Mouse (Mus musculus) hindbrain, embryonic 14.5 days (tissue): Measurements from ENCODE around the gene Hephl1. TPM values are rescaled to one million over a fixed set of nuclear protein-coding genes. Genes with fewer than 3 reads are reported as not detected.
"Not testable (repeated sequence)": the region's sequence is repeated elsewhere in the genome, so short reads cannot be mapped to it uniquely, and the experiment has no call there.

Experiments
- ATAC-seq: fragments of 200-750 bp; cut with Nextera tagmentation; 2 replicates; pipeline ENCODE4 v1.8.0; 2017; ENCODE audit warnings: moderate number of reproducible peaks, mild to moderate bottlenecking, moderate TSS enrichment, moderate library complexity; ENCODE audit not compliant: low FRiP score
- DNase-seq: peaks from one replicate; pipeline ENCODE4 v3.0.0-alpha.2; 2015; ENCODE audit warnings: low spot score
- H3K27ac ChIP-seq: fragments of 300-500 bp; sonication (generic); 2 replicates; pipeline ENCODE4 v1.5.1; 2014; ENCODE audit warnings: mild to moderate bottlenecking, moderate library complexity
- H3K27me3 ChIP-seq: fragments of 300-500 bp; sonication (generic); 2 replicates; pipeline ENCODE4 v1.6.1; 2014; ENCODE audit warnings: mild to moderate bottlenecking, low read length, mixed read lengths; ENCODE audit not compliant: control insufficient read depth, insufficient read depth
- H3K36me3 ChIP-seq: fragments of 300-500 bp; sonication (generic); replicated peaks from 2 replicates; pipeline ENCODE4 v1.6.1; 2014; ENCODE audit not compliant: control insufficient read depth, insufficient read depth
- H3K4me1 ChIP-seq: fragments of 300-500 bp; sonication (generic); replicated peaks from 2 replicates; pipeline ENCODE4 v1.6.1; 2014; ENCODE audit warnings: antibody characterized with exemption, low read length, mixed read lengths; ENCODE audit not compliant: control insufficient read depth, insufficient read depth
- H3K4me2 ChIP-seq: fragments of 300-500 bp; sonication (generic); replicated peaks from 2 replicates; pipeline ENCODE4 v1.6.1; 2014; ENCODE audit warnings: mild to moderate bottlenecking, moderate library complexity
- H3K4me3 ChIP-seq: fragments of 300-500 bp; sonication (generic); replicated peaks from 2 replicates; pipeline ENCODE4 v1.5.1; 2014; ENCODE audit warnings: mild to moderate bottlenecking, low read length
- H3K9ac ChIP-seq: fragments of 300-500 bp; sonication (generic); 2 replicates; pipeline ENCODE4 v1.6.1; 2014
- H3K9me3 ChIP-seq: fragments of 300-500 bp; sonication (generic); 2 replicates; pipeline ENCODE4 v1.6.1; 2016; ENCODE audit warnings: low read length; ENCODE audit not compliant: control insufficient read depth
- WGBS: fragments of 180-500 bp; shearing (Covaris S2); extraction: QIAGEN DNeasy Blood & Tissue Kit; methylation state at CpG from one replicate; pipeline ENCODE4 v1.1.7; 2014; 5-methylcytosine and 5-hydroxymethylcytosine counted together
- polyA plus RNA-seq: library from polyadenylated mRNA; unstranded; fragments of >200 nt; fragmentation: Nextera tagmentation; extraction: Ambion mirVana; gene quantifications from 2 replicates; pipeline ENCODE4 v1.2.1, GENCODE M21; 2014

Hephl1 gene
- polyA plus RNA-seq, 1 experiment from 2014 or later: not detected

- no peaks in the 10 kb centered on the region for H3K9me3 ChIP-seq
- WGBS: 54% methylated on average over 9 of the region's 9 CpGs
- no peak for ATAC-seq
- H3K4me2 ChIP-seq: no peak overlapping the region
- no peaks in the 10 kb centered on the region for H3K36me3 ChIP-seq
- H3K9ac ChIP-seq: no peak overlapping the region
- H3K27me3 ChIP-seq: no peaks in the 10 kb centered on the region
- no peak overlapping the region for H3K4me3 ChIP-seq
- H3K27ac ChIP-seq: no peak overlapping the region
- no peak for DNase-seq
- no peaks in the 10 kb centered on the region for H3K4me1 ChIP-seq
Measured at GRCm38 (mm10) chr9:15108101-15108500, 3.8 kb downstream of the Hephl1 start.

DNA sequence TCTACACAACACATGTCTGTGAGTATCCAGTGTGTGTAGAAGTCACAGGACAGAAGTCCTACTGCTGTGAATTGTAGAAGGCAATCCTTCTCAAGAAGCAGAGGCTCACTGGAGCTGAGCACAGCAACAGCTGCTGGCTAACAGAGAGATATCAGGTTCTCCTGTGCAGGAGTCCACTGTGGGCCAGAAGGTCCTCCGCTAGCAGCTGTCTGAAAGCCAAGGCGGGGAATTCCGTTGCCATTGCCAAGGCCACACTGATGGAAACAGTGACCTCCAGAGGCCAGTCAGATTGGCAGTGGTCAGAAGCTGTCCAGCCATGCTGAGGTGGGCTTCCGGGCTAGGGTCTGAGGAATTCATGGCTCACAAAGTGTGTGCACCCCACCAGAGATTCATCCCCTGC is 6.8 kb downstream of the Hephl1 start:
- no peaks in the 10 kb centered on the region for H3K36me3 ChIP-seq
- H3K4me3 ChIP-seq: no peak overlapping the region
- H3K9ac ChIP-seq: no peak overlapping the region
- no peak overlapping the region for H3K27ac ChIP-seq
- no peaks in the 10 kb centered on the region for H3K4me1 ChIP-seq
- WGBS: 69% methylated on average over 4 of the region's 4 CpGs
- H3K4me2 ChIP-seq: no peak overlapping the region
- no peak for ATAC-seq
- H3K27me3 ChIP-seq: no peaks in the 10 kb centered on the region
- H3K9me3 ChIP-seq: no peaks in the 10 kb centered on the region
- DNase-seq: no peak

- 61% methylated on average over 11 of the region's 11 CpGs for WGBS
- Histone ChIP-seq H3K4me3 (no peak overlapping the region), H3K4me2 (no peak overlapping the region), H3K27ac (no peak overlapping the region), H3K9ac (no peak overlapping the region), H3K9me3 (no peaks in the 10 kb centered on the region), H3K4me1 (no peaks in the 10 kb centered on the region), H3K27me3 (no peaks in the 10 kb centered on the region), H3K36me3 (no peaks in the 10 kb centered on the region)
- ATAC-seq: no peak
- no peak for DNase-seq
Measured at GRCm38 (mm10) chr9:15103579-15104300, 8.2 kb downstream of the Hephl1 start.

- no peaks in the 10 kb centered on the region for H3K36me3 ChIP-seq
- no peak overlapping the region for H3K27ac ChIP-seq
- no peak overlapping the region for H3K4me2 ChIP-seq
- ATAC-seq (no peak), DNase-seq (no peak)
- H3K4me3 ChIP-seq: no peak overlapping the region
- H3K9ac ChIP-seq: no peak overlapping the region
- H3K4me1 ChIP-seq: no peaks in the 10 kb centered on the region
- 86% methylated on average over 7 of the region's 7 CpGs for WGBS
- H3K27me3 ChIP-seq: no peaks in the 10 kb centered on the region
- no peaks in the 10 kb centered on the region for H3K9me3 ChIP-seq
Measured at GRCm38 (mm10) chr9:15101531-15102161, 10.3 kb downstream of the Hephl1 start.

GRCm38 (mm10) chr9:15098421-15098820 is 13.5 kb downstream of the Hephl1 start:
- H3K27ac ChIP-seq, H3K9me3 ChIP-seq, H3K4me1 ChIP-seq, DNase-seq, H3K27me3 ChIP-seq, H3K4me2 ChIP-seq, H3K36me3 ChIP-seq, H3K4me3 ChIP-seq, ATAC-seq, H3K9ac ChIP-seq: not testable (repeated sequence)
- WGBS: 92% methylated on average over 6 of the region's 7 CpGs

DNA sequence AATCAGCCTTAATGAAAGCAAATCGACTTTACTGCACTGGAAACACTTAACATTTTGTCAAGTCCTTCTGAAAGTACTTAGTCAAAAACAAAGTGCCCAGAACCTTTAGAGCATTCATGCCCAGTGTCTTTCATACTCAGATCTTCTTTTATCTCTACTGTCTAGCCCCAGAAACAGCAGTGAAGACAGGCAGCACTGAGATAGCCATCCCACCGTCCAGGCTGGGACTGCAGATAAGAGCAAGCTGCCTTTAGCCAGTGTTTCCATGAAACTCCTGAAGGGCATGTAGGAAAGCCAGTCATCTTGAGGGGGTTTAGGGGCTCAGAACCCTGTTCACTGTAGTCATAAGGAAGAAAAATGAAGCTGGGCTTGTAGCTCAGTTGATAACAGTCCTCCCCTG is 14.7 kb downstream of the Hephl1 start:
- DNase-seq: no peak
- 87% methylated on average over 2 of the region's 2 CpGs for WGBS
- H3K9me3 ChIP-seq: no peaks in the 10 kb centered on the region
- no peaks in the 10 kb centered on the region for H3K27me3 ChIP-seq
- no peak overlapping the region for H3K9ac ChIP-seq
- no peaks in the 10 kb centered on the region for H3K4me1 ChIP-seq
- H3K27ac ChIP-seq: no peak overlapping the region
- no peak overlapping the region for H3K4me3 ChIP-seq
- H3K36me3 ChIP-seq: no peaks in the 10 kb centered on the region
- no peak overlapping the region for H3K4me2 ChIP-seq
- no peak for ATAC-seq

DNA sequence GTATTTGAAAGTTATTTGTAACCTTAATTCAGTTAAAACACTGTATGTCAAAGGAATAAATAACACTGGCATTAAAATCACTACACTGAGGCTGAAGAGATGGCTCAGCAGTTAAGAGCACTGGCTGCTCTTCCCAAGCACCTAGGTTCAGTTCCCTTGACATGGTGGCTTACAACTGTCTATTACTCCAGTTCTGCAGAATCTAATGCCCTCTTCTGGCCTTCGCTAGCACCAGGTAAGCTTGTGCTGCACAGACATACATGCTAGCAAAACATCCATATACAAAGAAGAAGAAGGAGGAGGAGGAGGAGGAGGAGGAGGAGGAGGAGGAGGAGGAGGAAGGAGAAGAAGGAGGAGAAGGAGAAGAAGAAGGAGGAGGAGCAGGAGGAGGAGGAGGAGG is 15.7 kb downstream of the Hephl1 start:
- DNase-seq (no peak), ATAC-seq (no peak)
- H3K4me1 ChIP-seq: no peaks in the 10 kb centered on the region
- WGBS: 71% methylated on average over 1 of the region's 1 CpGs
- no peaks in the 10 kb centered on the region for H3K36me3 ChIP-seq
- H3K9me3 ChIP-seq: no peaks in the 10 kb centered on the region
- H3K4me3 ChIP-seq: no peak overlapping the region
- H3K27ac ChIP-seq: no peak overlapping the region
- no peak overlapping the region for H3K4me2 ChIP-seq
- no peak overlapping the region for H3K9ac ChIP-seq
- H3K27me3 ChIP-seq: no peaks in the 10 kb centered on the region

DNA sequence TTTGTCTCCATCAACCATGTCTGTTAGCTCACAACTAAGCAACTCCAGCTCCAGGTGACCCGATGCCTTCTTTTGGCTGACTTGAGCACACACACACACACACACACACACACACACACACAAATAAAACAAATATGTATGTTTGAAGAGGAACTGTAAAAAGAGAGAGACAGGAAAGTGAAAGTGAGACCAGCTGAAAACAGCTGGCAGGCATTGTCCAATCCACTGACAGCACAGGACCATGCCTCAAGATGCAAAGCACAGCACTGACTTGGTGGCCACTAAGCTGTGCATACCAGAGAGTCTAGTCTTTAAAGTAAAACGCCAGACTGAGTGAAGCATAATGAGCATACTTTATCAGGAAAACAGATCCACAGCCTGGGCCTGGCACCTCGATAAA is 16.7 kb downstream of the Hephl1 start:
- no peak overlapping the region for H3K4me3 ChIP-seq
- H3K36me3 ChIP-seq: no peaks in the 10 kb centered on the region
- H3K9me3 ChIP-seq: no peaks in the 10 kb centered on the region
- DNase-seq (no peak), ATAC-seq (no peak)
- H3K27ac ChIP-seq: no peak overlapping the region
- WGBS: 81% methylated on average over 3 of the region's 3 CpGs
- no peak overlapping the region for H3K4me2 ChIP-seq
- no peak overlapping the region for H3K9ac ChIP-seq
- no peaks in the 10 kb centered on the region for H3K4me1 ChIP-seq
- no peaks in the 10 kb centered on the region for H3K27me3 ChIP-seq

GRCm38 (mm10) chr9:15068686-15069295 is 43.1 kb downstream of the Hephl1 start:
- Histone ChIP-seq H3K9me3 (no peaks in the 10 kb centered on the region), H3K27ac (no peak overlapping the region), H3K4me3 (no peak overlapping the region), H3K36me3 (no peaks in the 10 kb centered on the region), H3K4me1 (no peaks in the 10 kb centered on the region), H3K4me2 (no peak overlapping the region), H3K27me3 (no peaks in the 10 kb centered on the region), H3K9ac (no peak overlapping the region)
- no peak for DNase-seq
- WGBS: 84% methylated on average over 6 of the region's 6 CpGs
- no peak for ATAC-seq
